Mouse (Mus musculus) testis, adult 2 months (tissue): ENCODE measurements at regions not wholly inside any gene's neighbourhood (a gene's known extent, or its start where the extent isn't known, plus 50 kb on each side); places are given as distances from the start of the nearest gene placed in this dataset.

Source experiments
- CTCF ChIP-seq: fragments of 200-500 bp; IDR thresholded peaks from 2 replicates; pipeline ENCODE4 v1.5.1; 2012; ENCODE audit warnings: low read depth, mild to moderate bottlenecking, inconsistent platforms, low read length, moderate library complexity; ENCODE audit not compliant: control insufficient read depth, insufficient read depth, insufficient replicate concordance
- POLR2A ChIP-seq: fragments of 200-500 bp; IDR thresholded peaks from 2 replicates; pipeline ENCODE4 v1.6.1; 2012; ENCODE audit warnings: low read depth, mild to moderate bottlenecking, inconsistent platforms, low read length, moderate library complexity; ENCODE audit not compliant: control insufficient read depth

DNA sequence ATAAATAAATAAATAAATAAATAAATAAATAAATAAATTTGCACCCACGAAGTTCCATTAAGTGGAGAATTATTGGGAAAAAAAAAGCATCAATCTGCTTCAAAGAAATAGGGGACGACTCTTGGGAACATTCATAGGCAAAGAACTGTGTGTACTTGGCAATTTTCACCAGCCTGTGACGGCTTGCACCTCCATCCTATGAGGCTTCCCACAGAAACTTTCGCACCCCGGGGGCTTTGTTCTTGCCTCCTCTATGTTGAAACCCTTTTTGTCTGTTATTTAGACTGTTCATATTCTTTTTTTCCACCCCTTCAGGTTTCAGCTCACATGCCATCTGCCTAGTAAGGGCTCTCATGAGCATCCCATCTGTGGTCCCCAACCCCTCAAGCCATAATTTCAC, 570.0 kb downstream of the Ttll7 start:
- TF ChIP-seq CTCF (no peak), POLR2A (no peak)
